Mouse (Mus musculus) cerebellum, adult 2 months (tissue): ENCODE measurements around the gene Crkl.
A peak's percentile ranks its signal among the peaks of the same experiment; 100 is the strongest.

Source experiments
- CTCF ChIP-seq: fragments of 200-500 bp; IDR thresholded peaks from 2 replicates; pipeline ENCODE4 v1.5.1; 2011; ENCODE audit warnings: low read depth, mild to moderate bottlenecking, control low read depth, low read length, moderate library complexity, borderline replicate concordance; ENCODE audit not compliant: insufficient read depth
- POLR2A ChIP-seq: fragments of 200-500 bp; IDR thresholded peaks from 2 replicates; pipeline ENCODE4 v1.6.1; 2011; ENCODE audit warnings: low read length, control low read depth, borderline replicate concordance; ENCODE audit not compliant: insufficient read depth

GRCm38 (mm10) chr16:17451541-17452372 is at the start of gene Crkl:
- peak; percentile 83; the same call in 1 of the 2 replicates for TF ChIP-seq POLR2A
- no peak for TF ChIP-seq CTCF
